In the genomic region with DNA sequence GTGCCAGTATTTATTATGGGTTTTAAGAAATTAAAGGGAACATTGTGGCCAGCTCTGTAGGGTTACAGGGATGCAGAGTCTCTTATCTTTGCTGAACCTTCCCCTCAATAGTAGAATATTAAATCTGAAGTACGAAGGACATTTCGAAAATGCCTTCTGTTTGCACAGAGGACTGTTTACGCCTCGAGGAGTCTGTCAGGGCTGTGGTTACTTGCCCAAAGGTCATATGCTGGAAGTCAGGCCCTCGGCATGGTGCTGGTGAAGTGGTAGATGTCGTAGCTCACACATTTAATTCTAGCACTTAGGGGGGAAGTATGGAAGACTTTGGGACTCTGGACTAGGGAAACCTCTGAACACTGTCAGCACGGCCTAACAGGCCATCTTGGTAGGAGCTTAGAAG, we compare ENCODE assay signal across 19 mouse cellular contexts.
"Had no signal": no experiment of that assay in that cellular context is flagged by ENCODE, and none has a peak within 500 bp of the region (broad histone marks: within the 10 kb centered on the region; RNA-seq: fewer than 3 reads in every experiment).

No protein-coding gene starts in this region.

- H3K4me3 ChIP-seq: midbrain, embryonic 10.5 days; midbrain, embryonic 12.5 days; myocyte; neural tube, embryonic 13.5 days; neural tube, embryonic 15.5 days had no signal

- H3K27me3 ChIP-seq: midbrain, embryonic 12.5 days; neural tube, embryonic 13.5 days; neural tube, embryonic 15.5 days had no signal

- ATAC-seq: midbrain, embryonic 16.5 days had no signal

- H3K27ac ChIP-seq: midbrain, embryonic 10.5 days; midbrain, embryonic 12.5 days; neural tube, embryonic 13.5 days; neural tube, embryonic 15.5 days had no signal

- H3K4me2 ChIP-seq: lung, embryonic 14.5 days; midbrain, embryonic 12.5 days; neural tube, embryonic 13.5 days; neural tube, embryonic 15.5 days had no signal

- H3K9ac ChIP-seq: lung, embryonic 14.5 days; midbrain, embryonic 12.5 days; neural tube, embryonic 13.5 days; neural tube, embryonic 15.5 days had no signal

- DNase-seq: lung, adult 18-20 months; lung, embryonic 14.5 days; lung, postnatal 10 days; lung, postnatal 4 days; midbrain, embryonic 14.5 days; retina, postnatal 1 day; right cerebral cortex, adult 18-20 months; right cerebral cortex, postnatal 25 days; right cerebral cortex, postnatal 4 days; spleen, adult 18-20 months; thymus, adult 18-20 months; thymus, postnatal 14 days; thymus, postnatal 36 days had no signal

- H3K9me3 ChIP-seq: midbrain, embryonic 10.5 days; midbrain, embryonic 12.5 days; neural tube, embryonic 13.5 days; neural tube, embryonic 15.5 days had no signal
